Mouse (Mus musculus) layer of hippocampus, adult 9-11 months (tissue): ENCODE measurements around the gene Efna1.

Experiments used
- DNase-seq: peaks from one replicate; pipeline ENCODE4 v3.0.0; 2022

Gene Efna1

DNA sequence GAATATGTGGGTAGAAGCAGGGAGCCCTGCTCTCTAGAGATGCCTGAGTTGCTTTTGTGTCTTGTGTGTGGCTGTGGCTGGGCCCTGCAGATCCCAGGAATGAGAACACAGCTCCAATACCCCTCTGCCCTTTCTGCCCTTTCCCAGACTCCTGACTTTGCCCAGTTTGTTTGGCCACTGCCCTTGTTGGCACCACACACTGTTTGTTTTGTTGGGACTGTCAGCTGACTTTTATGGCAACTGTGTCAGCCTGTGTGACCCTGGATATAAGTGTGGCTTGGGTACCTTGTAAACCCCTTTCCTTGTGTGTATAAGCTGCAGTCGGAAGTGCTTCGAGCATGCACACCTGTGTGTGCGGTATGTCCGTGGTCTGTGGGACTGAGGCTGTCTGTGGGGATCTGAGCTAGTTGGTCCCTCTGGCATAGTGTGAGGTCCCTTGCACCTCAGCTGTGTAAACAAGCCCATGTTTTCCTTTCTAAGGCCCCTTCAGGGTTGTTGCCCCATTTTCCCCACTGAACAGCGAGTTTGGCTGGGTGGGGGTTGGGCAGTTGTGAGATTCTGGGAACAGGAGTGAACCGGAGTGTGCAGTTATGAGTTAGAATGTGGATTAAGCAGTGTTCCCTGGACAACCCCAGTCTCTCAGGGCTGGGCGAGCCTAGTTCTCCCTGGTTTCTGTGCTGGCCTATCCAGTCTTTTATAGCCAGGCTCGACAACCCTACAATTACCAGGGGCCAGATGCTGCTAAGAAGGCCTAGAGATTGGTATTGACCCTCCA, 24.8 kb upstream of the Efna1 start:
- DNase-seq, result no peak

DNA sequence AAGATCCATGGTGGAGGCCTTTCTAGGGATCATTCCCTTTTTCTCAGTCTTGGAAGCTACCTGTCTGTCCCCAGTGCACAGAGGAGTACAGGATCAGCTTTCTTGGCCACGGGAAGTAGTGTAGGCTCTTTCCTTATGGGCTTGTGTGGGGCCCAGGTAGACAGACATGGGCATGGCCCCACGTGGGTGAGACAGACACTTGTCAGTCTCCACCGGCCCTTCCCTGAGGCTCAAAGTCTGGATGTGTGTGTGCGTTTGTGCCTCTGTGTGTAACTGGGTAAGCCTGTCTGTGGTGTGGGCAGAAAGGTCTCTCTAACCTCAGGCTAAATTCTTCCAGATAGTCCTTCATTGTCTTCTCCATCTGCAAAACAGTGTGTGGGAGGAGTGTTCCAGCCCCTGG, 24.2 kb upstream of the Efna1 start:
- DNase-seq, result no peak

DNA sequence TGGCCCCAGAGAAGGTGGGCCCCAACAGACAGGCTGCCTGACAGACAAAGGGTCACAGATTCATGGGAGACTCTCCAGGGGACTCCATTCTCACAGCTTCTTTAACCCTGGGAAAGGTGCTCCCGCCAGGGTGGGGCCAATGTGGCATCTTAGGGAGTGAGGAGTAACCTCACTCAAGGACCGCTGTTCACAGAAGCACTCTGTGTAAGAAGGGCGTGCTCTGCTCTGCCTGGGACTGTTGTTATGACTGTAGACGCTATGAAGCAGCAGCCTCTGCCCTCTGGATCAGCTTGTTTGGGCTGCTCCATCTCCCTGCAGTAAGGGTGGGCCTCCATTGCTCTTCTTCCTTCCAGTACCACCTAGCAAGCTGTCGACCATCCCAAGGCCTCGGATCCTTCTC, 23.5 kb upstream of the Efna1 start:
- no peak for DNase-seq

DNA sequence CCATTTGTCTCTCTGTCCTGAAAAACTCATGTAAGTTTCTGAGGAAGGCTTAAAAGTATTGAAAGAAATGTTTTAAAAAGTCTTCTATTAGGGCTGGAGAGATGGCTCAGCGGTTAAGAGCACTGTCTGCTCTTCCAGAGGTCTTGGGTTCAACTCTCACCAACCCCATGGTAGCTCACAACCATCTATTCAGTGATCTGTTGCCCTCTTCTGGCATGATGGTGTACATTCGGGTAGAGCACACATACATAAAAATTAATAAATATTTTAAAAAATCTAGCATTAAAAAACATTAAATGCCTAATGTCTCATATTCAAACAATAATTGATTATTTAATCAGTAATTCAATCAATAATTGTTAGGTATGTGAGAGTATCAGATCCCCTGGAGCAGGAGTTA, 19.6 kb upstream of the Efna1 start:
- no peak for DNase-seq

DNA sequence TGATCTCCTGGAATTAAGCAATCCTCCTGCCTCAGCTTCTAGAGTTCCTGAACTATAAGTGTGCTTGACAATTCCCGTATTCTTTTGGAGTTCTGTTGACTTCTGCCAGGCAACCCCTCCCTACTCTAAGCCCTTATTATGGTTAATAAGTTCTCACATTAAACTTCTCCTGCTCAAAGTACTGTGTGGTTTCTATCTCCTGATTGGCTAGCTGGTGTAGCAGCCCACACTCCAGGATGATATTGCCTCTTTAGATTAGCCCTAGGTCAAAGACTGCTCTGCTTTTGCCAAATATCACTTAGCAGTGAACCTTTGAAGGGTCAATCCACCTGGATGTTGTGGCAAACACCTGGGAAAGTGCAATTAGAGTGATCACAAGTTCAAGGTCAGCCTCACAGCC, 19.1 kb upstream of the Efna1 start:
- DNase-seq, result no peak

DNA sequence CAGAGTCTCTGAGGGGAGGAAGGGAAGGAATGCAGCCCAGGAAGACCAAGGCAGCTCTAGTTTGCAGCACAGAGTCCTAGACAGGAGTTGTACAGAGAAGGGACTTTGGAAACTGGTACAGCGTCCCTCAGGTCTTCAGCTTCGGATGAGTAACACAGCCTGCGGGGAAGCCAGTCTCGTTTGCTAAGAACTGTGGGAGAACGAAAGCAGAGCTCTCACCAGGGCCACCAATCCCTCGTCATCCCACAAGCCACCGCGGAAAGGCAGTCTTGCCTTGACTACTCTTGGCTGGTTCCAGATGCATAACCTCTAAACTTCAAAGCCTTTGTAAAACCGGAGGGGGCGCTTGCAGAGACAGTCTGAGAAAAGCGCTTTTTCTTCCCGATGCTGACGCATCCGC, 18.6 kb upstream of the Efna1 start:
- no peak for DNase-seq

DNA sequence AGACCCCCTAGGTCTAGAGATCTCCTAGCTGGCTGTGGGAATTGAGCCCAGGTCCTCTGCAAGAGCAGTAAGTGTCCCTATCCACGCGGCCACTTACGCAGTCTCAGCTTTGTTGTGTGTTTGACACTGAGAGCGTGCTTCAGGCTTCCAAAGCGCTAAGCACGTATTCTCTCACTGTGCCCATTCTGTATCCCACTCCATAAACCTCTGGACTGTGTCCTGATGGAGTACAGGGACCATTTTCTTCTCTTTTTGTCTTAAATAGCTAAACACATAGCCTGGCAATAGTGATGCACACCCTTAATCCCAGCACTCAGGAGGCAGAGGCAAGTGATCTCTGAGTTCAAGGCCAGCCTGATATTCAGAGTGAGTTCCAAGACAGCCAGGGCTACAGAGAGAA, 18.0 kb upstream of the Efna1 start:
- DNase-seq, result no peak

DNA sequence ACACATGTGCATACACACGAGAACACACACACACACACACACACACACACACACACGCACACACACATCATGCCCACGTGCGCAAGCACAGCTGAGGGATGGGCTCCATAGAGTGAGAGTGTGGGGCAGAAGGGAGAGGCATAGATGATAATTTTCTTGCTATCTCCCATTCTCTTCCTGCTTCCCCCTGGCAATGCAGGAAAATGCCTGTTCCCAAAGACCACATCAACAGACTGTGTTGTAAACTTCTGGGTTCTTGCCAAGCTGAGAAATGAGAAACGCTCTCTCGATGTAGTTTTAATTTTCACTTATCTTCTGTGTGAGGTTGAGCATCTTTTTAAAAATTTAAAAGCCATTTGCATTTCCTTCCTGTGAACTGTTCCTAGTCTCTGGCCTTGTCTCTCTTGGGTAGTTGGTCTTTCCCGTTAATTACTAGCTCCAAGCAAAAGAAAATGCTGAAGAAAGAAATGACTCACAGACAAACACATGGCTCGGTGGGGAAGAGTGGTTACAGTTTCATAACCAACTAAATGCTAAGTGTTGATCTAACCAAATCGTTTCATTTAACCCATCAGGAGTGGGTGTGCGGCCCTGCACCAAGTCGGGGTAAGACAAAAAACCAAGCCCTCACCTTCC, 15.9 kb upstream of the Efna1 start:
- DNase-seq, result no peak

DNA sequence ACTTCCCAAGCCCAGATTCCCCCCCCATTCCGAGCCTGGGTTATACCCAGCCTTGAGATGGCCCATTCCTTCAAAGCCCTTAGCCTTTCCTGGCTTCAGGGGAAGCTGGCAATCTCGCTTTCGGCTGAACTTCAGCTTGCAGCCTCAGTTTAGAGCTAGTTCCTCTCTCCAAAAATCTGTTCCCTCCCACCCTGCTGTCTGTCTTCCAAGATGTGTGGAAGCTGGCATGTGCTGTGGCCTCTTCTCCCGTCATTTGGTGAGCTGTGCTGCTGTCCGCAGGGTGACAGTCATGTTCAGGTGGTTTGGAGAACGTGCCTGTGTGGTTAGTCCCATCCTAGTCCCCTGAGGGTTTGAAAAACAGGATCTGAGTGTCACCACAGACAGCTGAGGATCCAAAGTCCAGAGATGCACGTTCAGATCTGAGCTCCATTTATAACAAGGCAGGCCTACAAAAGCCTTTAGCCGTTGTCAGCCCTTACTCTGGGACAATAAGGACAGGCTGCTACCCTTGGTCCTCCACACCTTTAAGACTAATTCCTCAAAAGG, 14.8 kb upstream of the Efna1 start:
- DNase-seq, result peak; percentile 54

DNA sequence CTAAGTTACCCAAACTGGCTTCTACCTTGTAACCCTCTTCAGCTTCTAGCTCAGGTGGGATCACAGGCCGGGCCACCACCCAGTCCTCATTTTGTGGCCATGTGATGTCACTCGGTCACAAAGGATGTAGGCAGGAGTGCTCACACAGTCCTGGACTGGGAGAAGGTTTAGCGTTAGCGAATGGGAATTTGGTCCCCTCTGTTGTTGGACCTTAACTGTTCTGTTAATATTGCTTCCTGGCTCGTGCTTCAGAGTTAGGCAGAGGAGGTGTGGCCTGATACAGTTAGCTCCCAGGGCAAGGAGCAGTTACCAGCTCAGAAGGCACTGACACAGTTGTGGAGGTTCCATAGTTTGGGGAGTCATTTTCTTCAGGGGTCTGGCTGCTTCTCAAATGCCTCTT, 13.3 kb upstream of the Efna1 start:
- DNase-seq, result no peak

DNA sequence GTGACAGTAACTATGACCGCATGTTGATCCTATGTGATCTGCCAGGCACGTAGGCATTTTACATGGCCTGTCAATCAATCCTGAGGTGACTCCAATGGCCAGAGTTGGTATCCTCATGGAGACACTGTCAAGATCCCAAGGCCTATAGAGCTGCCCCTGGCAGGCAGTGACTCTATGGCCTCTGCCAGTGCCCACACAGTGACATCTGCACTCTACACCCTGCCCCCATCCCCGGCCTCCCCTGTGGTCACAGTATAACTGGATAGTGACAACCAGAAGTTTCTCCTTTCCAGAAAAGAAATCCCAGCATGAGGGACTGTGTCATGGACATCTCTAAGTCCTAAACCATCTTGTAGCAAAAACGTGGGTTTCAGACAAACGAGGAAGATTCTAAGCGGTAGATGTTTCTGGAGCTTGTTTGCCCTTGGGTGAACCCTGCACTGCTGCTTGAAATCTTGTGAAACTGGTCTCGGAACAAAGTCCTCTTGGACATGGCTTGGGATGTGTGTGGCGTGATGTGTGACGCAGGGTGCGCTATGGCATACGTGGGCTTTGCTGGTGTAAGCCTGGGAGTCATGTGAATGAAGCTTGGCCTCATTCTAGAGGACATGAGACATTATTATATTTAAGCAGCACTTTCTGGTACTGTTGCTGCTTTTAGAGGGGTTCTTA, 12.4 kb upstream of the Efna1 start:
- DNase-seq, result no peak

DNA sequence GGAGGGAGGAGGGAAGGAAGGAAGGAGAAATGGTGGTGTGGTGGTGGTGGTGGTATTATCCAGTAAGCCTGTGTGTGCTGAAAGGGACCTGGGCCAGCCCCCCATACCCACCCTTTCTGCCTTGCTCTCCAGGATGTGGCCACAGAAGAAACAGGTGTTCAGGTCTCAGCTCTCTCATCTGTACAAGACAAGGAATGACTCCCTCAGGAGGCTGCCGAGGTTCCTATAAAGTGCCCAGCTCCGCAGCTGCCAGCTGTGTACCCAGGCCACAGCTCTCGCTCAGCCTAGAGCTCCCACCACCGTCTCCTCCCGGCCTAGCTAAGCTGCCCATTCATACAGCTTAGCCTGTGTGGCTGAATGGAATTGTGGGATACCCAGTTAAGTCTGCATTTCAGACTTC, 11.4 kb upstream of the Efna1 start:
- no peak for DNase-seq

DNA sequence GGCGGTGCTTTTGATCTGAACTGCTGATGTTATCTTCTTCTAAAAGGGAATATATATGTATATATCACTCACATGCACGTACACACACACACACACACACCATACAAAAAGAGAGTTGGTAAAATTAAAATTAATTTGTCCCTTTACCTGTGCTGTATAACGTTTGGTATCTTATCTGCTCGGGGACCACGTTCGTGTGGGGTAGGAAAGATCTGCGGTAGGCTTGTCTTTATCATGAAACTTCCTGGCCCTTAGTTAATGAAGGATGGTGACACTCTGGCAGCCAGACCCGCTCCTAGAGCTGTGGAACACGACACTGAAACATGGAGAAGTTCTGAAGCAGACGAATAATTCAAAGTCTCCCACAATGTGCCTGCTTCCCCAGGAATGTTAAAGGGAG, 10.9 kb upstream of the Efna1 start:
- no peak for DNase-seq

DNA sequence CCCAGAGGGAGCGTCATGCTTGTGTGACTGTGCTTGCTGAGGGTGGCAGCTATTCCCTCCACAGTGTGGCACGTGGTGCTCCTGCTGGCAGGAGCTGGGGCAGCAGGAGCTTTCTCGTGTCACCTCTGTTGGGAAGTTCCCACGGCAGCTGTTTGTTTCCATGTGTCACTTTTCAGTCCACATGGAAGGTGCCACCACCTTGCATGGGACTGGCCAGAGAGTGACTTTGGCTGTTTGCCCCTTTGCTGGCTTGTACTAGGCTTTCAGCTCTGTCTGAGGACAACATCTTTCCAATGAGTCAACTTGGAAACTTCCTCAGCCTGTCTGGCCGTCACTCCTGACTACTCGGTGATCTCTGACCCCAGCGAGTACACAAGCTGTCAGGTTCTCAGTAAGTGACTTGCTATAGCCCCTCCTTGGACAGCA, 7.6 kb upstream of the Efna1 start:
- DNase-seq, result no peak

DNA sequence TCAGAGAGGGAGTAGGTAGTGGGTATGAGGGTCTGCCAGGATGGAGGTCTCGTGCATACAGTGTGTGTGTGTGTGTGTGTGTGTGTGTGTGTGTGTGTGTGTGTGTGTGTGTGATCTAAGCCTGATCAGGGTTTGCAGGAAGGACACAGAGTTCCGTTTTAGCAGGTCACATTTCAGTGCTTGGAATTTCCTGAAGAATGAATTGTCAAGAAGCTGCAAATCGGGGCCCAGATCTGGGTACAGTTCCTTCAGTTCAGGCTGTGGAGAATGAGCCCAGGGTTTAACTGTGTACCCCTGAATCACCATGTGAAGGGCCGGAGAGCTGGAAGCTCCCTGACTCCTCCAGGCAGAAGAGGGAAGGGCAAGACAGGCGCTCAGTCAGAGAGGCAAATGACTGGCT, 6.3 kb upstream of the Efna1 start:
- DNase-seq, result no peak

DNA sequence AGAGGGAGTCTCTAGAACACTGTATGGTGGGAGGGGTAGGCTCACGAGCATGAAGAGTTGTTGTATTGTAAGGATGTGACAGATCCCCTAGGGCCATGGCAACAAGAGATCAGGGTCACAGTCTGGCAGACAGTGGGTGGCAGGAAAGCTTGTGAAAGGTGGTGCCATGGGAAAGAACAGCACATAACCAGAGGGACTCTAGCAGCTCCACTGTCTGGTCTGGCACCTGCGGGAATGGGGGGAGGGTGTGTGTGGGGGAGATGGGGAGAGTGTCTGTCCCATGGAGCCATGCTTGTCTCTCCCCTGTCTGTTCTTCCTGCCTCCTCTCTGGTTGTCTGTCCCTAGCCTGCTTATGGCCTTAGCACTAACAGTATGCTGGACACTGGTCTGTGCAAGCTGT, 4.6 kb upstream of the Efna1 start:
- DNase-seq, result no peak

DNA sequence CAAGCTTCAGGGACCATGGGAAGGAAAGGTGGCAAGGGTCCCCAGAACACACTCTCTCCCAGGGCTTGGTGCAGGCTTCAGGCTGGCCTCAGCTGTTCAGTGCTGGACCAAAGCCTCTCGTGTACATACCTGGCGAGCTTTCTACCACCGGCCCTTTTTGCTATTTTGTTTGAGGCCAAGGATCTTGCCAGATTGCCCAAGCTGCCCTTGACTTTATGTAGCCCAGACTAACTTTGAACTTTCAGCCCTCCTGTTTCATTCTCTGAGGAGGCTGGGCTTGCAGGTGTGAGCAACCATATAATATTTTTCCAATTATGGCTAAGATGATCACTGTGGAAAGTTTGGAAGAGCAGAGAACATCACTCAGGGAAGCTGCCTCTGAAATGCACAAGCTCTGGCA, 3.3 kb upstream of the Efna1 start:
- no peak for DNase-seq

DNA sequence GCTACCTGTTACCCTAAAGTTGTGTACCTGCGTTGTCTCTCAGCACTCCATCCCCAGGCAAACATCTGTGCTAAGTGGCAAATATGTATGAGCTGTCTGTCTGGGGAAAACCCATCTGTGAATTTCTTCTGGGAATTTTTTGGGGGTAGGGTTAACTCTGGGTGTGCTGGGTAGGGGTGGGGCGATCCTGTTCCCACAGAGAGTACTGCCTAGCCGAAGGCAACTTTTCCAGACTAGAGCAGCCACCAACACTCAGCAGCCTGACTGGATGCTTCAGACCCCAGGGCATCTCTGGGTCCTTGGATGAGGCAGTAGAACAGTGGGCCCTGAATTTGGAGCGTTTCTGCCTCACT, 1.3 kb upstream of the Efna1 start:
- no peak for DNase-seq

DNA sequence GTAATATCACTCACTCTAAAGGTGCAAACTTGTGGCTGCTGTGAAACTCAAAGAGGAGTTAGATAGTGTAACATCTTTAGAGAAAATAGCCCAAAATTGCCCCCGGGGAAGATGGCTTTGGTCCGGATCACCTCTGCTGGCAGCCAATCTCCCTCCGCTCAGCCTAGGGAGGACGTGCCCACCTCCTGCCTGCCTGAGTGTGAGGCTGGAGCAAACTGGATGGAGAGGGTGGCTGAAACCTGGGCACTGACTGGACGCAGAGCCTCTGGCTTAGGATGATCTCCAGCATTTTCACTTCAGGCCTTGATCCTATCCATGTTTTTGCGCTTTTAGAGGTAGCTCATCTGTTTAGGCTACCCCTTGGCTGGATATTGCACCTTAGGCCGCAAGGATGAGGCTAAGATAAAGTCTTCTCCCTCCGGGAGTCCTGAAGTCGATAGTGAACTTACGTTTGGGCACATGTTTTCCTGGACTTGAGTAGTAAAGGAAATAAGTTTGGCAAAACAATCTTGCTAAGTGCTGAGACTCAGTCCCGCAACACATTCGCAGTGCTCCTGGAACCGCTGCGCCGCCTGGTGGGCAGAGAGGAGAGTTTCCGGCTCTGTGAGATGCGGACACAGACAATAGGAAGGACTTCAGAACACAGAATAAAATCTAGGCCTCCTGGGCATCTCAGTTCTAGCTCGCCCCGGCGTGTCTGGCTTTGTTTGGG, 793 bp upstream of the Efna1 start:
- peak; percentile 80 for DNase-seq

DNA sequence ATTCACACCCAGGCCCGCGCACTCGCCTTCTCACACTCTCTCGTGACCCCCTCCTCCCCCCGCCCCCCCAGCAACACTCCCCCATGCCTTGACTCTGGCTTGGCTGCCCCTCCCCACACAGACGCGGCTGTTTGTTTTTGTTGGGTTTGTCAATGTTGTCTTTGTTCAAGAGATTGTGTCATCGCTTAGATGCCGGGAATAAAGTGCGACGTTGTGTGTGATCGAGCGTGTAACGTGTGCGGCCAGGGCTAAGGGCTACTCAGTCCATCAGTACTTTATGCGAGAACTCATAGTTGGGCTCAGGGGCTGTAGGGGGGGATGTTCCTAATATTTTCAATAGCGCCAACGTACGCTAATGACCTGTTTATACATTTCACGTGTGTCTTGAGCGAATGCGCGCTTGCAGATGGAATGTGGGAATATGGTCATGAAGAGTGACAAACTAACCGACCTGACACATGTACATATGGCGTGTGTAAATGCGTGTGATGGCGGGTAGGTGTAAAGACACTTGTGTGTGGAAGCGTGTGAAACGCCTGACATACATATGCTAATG, 814 bp downstream of the Efna1 start:
- DNase-seq, result peak; percentile 85

DNA sequence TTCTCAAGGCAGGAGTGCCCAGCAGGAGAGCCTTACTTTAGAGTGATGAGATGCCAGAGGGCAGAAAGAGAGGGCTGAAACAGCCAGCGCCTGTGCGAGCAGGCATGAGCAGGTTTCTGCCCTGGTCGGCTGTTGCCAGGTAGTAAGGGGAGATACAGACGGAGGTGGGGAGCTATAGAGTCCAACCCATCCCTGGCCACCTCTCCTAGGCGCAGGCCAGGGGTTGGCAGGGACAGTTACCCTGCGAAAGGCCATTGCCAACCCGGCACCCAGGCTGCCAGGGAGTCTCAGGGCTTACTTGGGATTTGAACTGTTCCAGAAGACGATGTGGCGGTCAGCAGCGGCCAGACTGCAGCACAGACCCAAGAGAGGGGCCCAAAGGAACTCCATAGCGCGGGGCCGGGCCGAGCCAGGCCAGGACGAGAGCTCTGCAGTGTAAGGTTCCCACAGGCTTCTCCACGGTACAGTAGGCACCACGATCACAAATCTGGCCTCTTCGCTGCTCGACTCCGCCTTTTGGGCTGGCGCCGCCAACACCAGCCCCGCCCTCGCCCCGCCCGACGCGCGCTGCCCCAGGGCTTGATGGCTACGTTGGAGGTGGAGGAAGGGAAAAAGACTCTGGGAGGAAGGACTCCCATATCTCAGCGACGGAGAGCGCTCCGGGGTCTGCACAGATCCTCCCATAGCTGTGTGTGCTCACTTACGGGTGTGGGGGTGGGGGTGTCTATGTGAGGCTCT, 1.6 kb downstream of the Efna1 start:
- DNase-seq, result peak; percentile 89

DNA sequence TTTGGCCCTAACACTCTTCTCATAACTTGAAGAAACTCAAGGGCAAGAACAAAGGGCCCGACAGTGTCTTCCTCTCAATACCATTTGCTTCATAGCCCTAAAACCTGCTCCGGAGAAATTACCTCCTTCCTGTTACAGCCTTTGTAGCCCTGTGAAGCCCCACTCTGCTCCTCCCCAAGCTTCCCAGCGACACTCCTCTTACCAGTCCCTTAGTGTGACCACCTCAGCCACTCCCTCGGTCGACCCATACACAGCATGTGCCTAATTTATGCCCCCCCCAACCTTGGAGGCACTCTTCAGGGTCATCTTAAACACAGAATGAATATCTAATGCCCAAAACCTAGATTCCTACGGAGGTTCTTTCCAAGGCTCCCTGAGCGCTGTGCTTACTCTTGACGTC, 2.3 kb downstream of the Efna1 start:
- no peak for DNase-seq

DNA sequence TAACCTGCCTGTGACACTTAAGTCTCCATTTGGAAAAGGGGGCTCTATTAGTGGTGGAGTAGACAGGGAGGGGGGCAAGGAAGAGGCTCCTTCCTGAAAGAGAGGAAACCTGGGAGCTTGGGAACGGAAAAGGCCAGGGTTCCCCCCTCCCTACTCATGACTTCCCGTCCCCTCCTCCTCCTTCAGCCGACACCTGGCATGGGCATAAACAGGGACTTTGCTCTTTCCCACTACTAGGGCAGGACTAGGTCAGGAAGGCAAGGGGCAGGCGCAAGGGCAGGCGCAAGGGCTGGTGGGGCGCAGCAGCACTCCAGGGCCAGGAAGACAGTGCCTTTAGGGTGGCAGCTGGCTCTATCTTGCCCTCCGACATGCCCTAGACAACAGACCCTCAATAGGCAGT, 2.8 kb downstream of the Efna1 start:
- DNase-seq, result no peak
